Mouse (Mus musculus) G1E (cell line): ENCODE data around the gene Cnpy1. TPM values are rescaled to one million over a fixed set of nuclear protein-coding genes. Genes with fewer than 3 reads are reported as not detected.

Experiments used
- ATAC-seq: 2 replicates; pipeline ENCODE4 v1.8.0; 2016; ENCODE audit warnings: mild to moderate bottlenecking; ENCODE audit not compliant: insufficient number of reproducible peaks, poor library complexity, low FRiP score, severe bottlenecking; ENCODE audit errors: extremely low read depth
- DNase-seq: peaks from one replicate; pipeline ENCODE4 v3.0.0; 2012; ENCODE audit warnings: low spot score
- H3K27me3 ChIP-seq: 2 replicates; pipeline ENCODE4 v1.6.1; 2012; ENCODE audit warnings: mild to moderate bottlenecking, low read length, inconsistent platforms; ENCODE audit not compliant: insufficient read depth
- H3K36me3 ChIP-seq: replicated peaks from 2 replicates; pipeline ENCODE3; 2012; ENCODE audit warnings: mild to moderate bottlenecking, inconsistent platforms
- H3K4me1 ChIP-seq: 2 replicates; pipeline ENCODE4 v1.6.1; 2012; ENCODE audit warnings: low read depth, low read length, inconsistent platforms, mixed read lengths; ENCODE audit not compliant: insufficient read depth
- H3K4me3 ChIP-seq: 2 replicates; pipeline ENCODE4 v1.5.1; 2012; ENCODE audit warnings: low read depth, mild to moderate bottlenecking, inconsistent platforms, low read length, moderate library complexity, mixed read lengths
- H3K9me3 ChIP-seq: replicated peaks from 2 replicates; pipeline ENCODE4 v1.6.1; 2012; ENCODE audit warnings: inconsistent platforms
- CTCF ChIP-seq: IDR thresholded peaks from 2 replicates; pipeline ENCODE4 v1.5.1; 2012; ENCODE audit warnings: low read depth, low read length, inconsistent platforms, mixed read lengths
- GATA1 ChIP-seq: IDR thresholded peaks from 2 replicates; pipeline ENCODE4 v1.6.1; 2012; ENCODE audit warnings: borderline replicate concordance, low read length, inconsistent platforms, mixed read lengths
- GATA2 ChIP-seq: IDR thresholded peaks from 2 replicates; pipeline ENCODE4 v1.6.1; 2012; ENCODE audit warnings: low read depth, low read length, inconsistent platforms, borderline replicate concordance
- POLR2AphosphoS5 ChIP-seq: IDR thresholded peaks from 2 replicates; pipeline ENCODE4 v1.6.1; 2012; ENCODE audit warnings: low read depth, low read length, inconsistent platforms; ENCODE audit not compliant: insufficient replicate concordance
- TAL1 ChIP-seq: conservative IDR thresholded peaks from 2 replicates; pipeline ENCODE4 v1.6.1; 2012; ENCODE audit warnings: low read depth, low read length, inconsistent platforms, mixed read lengths
- polyA plus RNA-seq: library from polyadenylated mRNA; stranded (reverse); fragments of >175 nt; gene quantifications from 2 replicates; pipeline ENCODE4 v1.2.3, GENCODE M21; 2012
- total RNA-seq, 2 experiments: library from RNA; stranded (forward) in 1 of 2; stranded (reverse) in 1 of 2; fragments of 200-1000 nt in 1 of 2; fragments of >200 nt in 1 of 2; fragmentation: Nextera tagmentation in 1 of 2; gene quantifications; 2 replicates each; pipeline ENCODE4 v1.2.3; 2014 to 2017

Cnpy1 gene
- total and polyA plus RNA-seq, 3 experiments = 0.16 TPM; not detected in 2

- Histone ChIP-seq H3K4me3 (no peak overlapping the region), H3K9me3 (no peaks in the 10 kb centered on the region), H3K4me1 (no peaks in the 10 kb centered on the region), H3K27me3 (peaks cover 22% of the 10 kb centered on the region), H3K36me3 (no peaks in the 10 kb centered on the region)
- ATAC-seq (no peak), DNase-seq (no peak)
- no peak for TF ChIP-seq CTCF
- no peak for TF ChIP-seq GATA1
- TF ChIP-seq POLR2AphosphoS5 = no peak
- no peak for TF ChIP-seq GATA2
- no peak for TF ChIP-seq TAL1
These were observed 34.7 kb downstream of the Cnpy1 start for GRCm38 (mm10) chr5:28210591-28211550.

- H3K36me3 ChIP-seq = no peaks in the 10 kb centered on the region
- no peak for TF ChIP-seq GATA1
- no peak for TF ChIP-seq CTCF
- TF ChIP-seq TAL1 = no peak
- no peak for TF ChIP-seq GATA2
- no peak for TF ChIP-seq POLR2AphosphoS5
- ATAC-seq (no peak), DNase-seq (no peak)
- H3K4me1 ChIP-seq = no peaks in the 10 kb centered on the region
- no peak overlapping the region for H3K4me3 ChIP-seq
- no peaks in the 10 kb centered on the region for H3K9me3 ChIP-seq
- peaks cover 22% of the 10 kb centered on the region for H3K27me3 ChIP-seq
These were observed 35.8 kb downstream of the Cnpy1 start for GRCm38 (mm10) chr5:28209549-28210431.

- no peak for DNase-seq
- H3K4me1 ChIP-seq = no peaks in the 10 kb centered on the region
- no peaks in the 10 kb centered on the region for H3K36me3 ChIP-seq
- no peaks in the 10 kb centered on the region for H3K9me3 ChIP-seq
- no peak for ATAC-seq
- TF ChIP-seq TAL1 (no peak), POLR2AphosphoS5 (no peak), GATA1 (no peak), CTCF (no peak), GATA2 (no peak)
- peaks cover 20% of the 10 kb centered on the region for H3K27me3 ChIP-seq
- H3K4me3 ChIP-seq = no peak overlapping the region
These were observed 36.7 kb downstream of the Cnpy1 start for GRCm38 (mm10) chr5:28208726-28209520.

- ATAC-seq = no peak
- no peak for TF ChIP-seq POLR2AphosphoS5
- no peak for TF ChIP-seq TAL1
- no peak for TF ChIP-seq GATA2
- TF ChIP-seq CTCF = no peak
- no peak for TF ChIP-seq GATA1
- Histone ChIP-seq H3K9me3 (no peaks in the 10 kb centered on the region), H3K4me3 (no peak overlapping the region), H3K36me3 (no peaks in the 10 kb centered on the region), H3K27me3 (peaks cover 17% of the 10 kb centered on the region), H3K4me1 (no peaks in the 10 kb centered on the region)
- DNase-seq = no peak
These were observed 38.6 kb downstream of the Cnpy1 start for GRCm38 (mm10) chr5:28207043-28207442.

GRCm38 (mm10) chr5:28206448-28206847, 39.2 kb downstream of the Cnpy1 start:
- ATAC-seq (no peak), DNase-seq (no peak)
- Histone ChIP-seq H3K4me3 (no peak overlapping the region), H3K4me1 (no peaks in the 10 kb centered on the region), H3K27me3 (peaks cover 14% of the 10 kb centered on the region), H3K36me3 (no peaks in the 10 kb centered on the region), H3K9me3 (no peaks in the 10 kb centered on the region)
- TF ChIP-seq TAL1 = no peak
